Mouse (Mus musculus) heart, postnatal 0 days (tissue): ENCODE measurements around the gene C8b. TPM values are rescaled to one million over a fixed set of nuclear protein-coding genes. Genes with fewer than 3 reads are reported as not detected.

Experiments used
- ATAC-seq: fragments of 200-750 bp; cut with Nextera tagmentation; 2 replicates; pipeline ENCODE4 v1.8.0; 2017; ENCODE audit warnings: low read depth, moderate number of reproducible peaks, moderate library complexity; ENCODE audit not compliant: insufficient read depth
- DNase-seq: peaks from one replicate; pipeline ENCODE4 v3.0.0-alpha.2; 2016; ENCODE audit warnings: low spot score
- H3K27ac ChIP-seq: fragments of 300-500 bp; sonication (generic); 2 replicates; pipeline ENCODE4 v1.5.1; 2014; ENCODE audit warnings: low read depth, mild to moderate bottlenecking
- H3K27me3 ChIP-seq: fragments of 300-500 bp; sonication (generic); 2 replicates; pipeline ENCODE4 v1.6.1; 2014; ENCODE audit warnings: low read length, mixed read lengths; ENCODE audit not compliant: control insufficient read depth, insufficient read depth
- H3K36me3 ChIP-seq: fragments of 300-500 bp; sonication (generic); replicated peaks from 2 replicates; pipeline ENCODE4 v1.6.1; 2014; ENCODE audit warnings: low read length, mixed read lengths; ENCODE audit not compliant: control insufficient read depth, insufficient read depth
- H3K4me1 ChIP-seq: fragments of 300-500 bp; sonication (generic); 2 replicates; pipeline ENCODE4 v1.6.1; 2014; ENCODE audit warnings: antibody characterized with exemption; ENCODE audit not compliant: control insufficient read depth, insufficient read depth
- H3K4me2 ChIP-seq: fragments of 300-500 bp; sonication (generic); 2 replicates; pipeline ENCODE4 v1.6.1; 2014; ENCODE audit warnings: low read depth, mild to moderate bottlenecking, low read length, moderate library complexity
- H3K4me3 ChIP-seq: fragments of 300-500 bp; sonication (generic); 2 replicates; pipeline ENCODE4 v1.5.1; 2014; ENCODE audit warnings: low read depth, low read length
- H3K9ac ChIP-seq: fragments of 300-500 bp; sonication (generic); replicated peaks from 2 replicates; pipeline ENCODE4 v1.6.1; 2014; ENCODE audit warnings: low read depth, low read length, mixed read lengths
- H3K9me3 ChIP-seq: fragments of 300-500 bp; sonication (generic); replicated peaks from 2 replicates; pipeline ENCODE4 v1.6.1; 2016; ENCODE audit warnings: low read length; ENCODE audit not compliant: control insufficient read depth
- CTCF ChIP-seq: IDR thresholded peaks from 2 replicates; pipeline ENCODE4 v1.5.1; 2016; ENCODE audit warnings: antibody characterized with exemption, control low read depth, low read depth
- EP300 ChIP-seq: IDR thresholded peaks from 2 replicates; pipeline ENCODE4 v1.6.1; 2016; ENCODE audit warnings: antibody characterized with exemption, low read depth
- WGBS: fragments of 180-500 bp; shearing (Covaris S2); extraction: QIAGEN DNeasy Blood & Tissue Kit; methylation state at CpG from one replicate; pipeline ENCODE4 v1.1.7; 2014; 5-methylcytosine and 5-hydroxymethylcytosine counted together
- polyA plus RNA-seq: library from polyadenylated mRNA; unstranded; fragments of >200 nt; fragmentation: Nextera tagmentation; extraction: Ambion mirVana; gene quantifications from 2 replicates; pipeline ENCODE4 v1.2.1, GENCODE M21; 2015
- total RNA-seq: library from RNA; depleted of rRNA; stranded (reverse); fragments of >200 nt; gene quantifications from 2 replicates; pipeline ENCODE4 v1.2.3, GENCODE M21; 2014; ENCODE audit warnings: low replicate concordance; rRNA removed

Gene C8b
- total RNA-seq (not detected in 2 replicates), polyA plus RNA-seq (not detected in 2 replicates)

GRCm38 (mm10) chr4:104766065-104766464 lies at the start of gene C8b:
TSS of gene C8b (plus strand) at chr4:104766317.
- 78% methylated on average over 8 of the region's 8 CpGs for WGBS
- Histone ChIP-seq H3K27ac (no peak within 1 kb of the TSS), H3K4me2 (no peak within 1 kb of the TSS), H3K9ac (no peak within 1 kb of the TSS), H3K9me3 (no peaks in the 10 kb centered on the region), H3K4me1 (no peaks in the 10 kb centered on the region), H3K4me3 (no peak within 1 kb of the TSS), H3K27me3 (no peaks in the 10 kb centered on the region), H3K36me3 (no peaks in the 10 kb centered on the region)
- ATAC-seq (no peak), DNase-seq (no peak)
- no peak for TF ChIP-seq EP300
- TF ChIP-seq CTCF, result no peak

- 48% methylated on average over 1 of the region's 1 CpGs for WGBS
These were observed 49.6 kb upstream of the C8b start for GRCm38 (mm10) chr4:104716506-104716905.

GRCm38 (mm10) chr4:104718973-104719795 lies 46.9 kb upstream of the C8b start:
- ATAC-seq (no peak), DNase-seq (no peak)
- Histone ChIP-seq H3K4me3 (no peak overlapping the region), H3K27ac (no peak overlapping the region), H3K9me3 (no peaks in the 10 kb centered on the region), H3K9ac (no peak overlapping the region), H3K4me2 (no peak overlapping the region), H3K27me3 (no peaks in the 10 kb centered on the region), H3K36me3 (no peaks in the 10 kb centered on the region), H3K4me1 (0 out of 2 replicates have a peak, but pooled peaks cover 3% of the 10 kb centered on the region)
- 62% methylated on average over 13 of the region's 13 CpGs for WGBS
- TF ChIP-seq EP300, result no peak
- no peak for TF ChIP-seq CTCF

More at GRCm38 (mm10) chr4:104716506-104716905, 49.6 kb upstream of the C8b start:
- Histone ChIP-seq H3K4me3 (no peak overlapping the region), H3K27me3 (no peaks in the 10 kb centered on the region), H3K9ac (no peak overlapping the region), H3K9me3 (no peaks in the 10 kb centered on the region), H3K4me1 (0 out of 2 replicates have a peak, but pooled peaks cover 3% of the 10 kb centered on the region), H3K4me2 (no peak overlapping the region), H3K27ac (no peak overlapping the region), H3K36me3 (no peaks in the 10 kb centered on the region)
- DNase-seq, result no peak
- no peak for TF ChIP-seq EP300
- no peak for TF ChIP-seq CTCF
- ATAC-seq, result no peak

- Histone ChIP-seq H3K9me3 (no peaks in the 10 kb centered on the region), H3K36me3 (no peaks in the 10 kb centered on the region), H3K4me2 (no peak overlapping the region), H3K4me1 (0 out of 2 replicates have a peak, but pooled peaks cover 3% of the 10 kb centered on the region), H3K27me3 (no peaks in the 10 kb centered on the region), H3K4me3 (no peak overlapping the region), H3K27ac (no peak overlapping the region), H3K9ac (no peak overlapping the region)
- ATAC-seq, result no peak
- TF ChIP-seq CTCF, result no peak
- TF ChIP-seq EP300, result no peak
- DNase-seq, result peak; percentile 10
- WGBS, result 50% methylated on average over 6 of the region's 6 CpGs
These were observed 42.5 kb upstream of the C8b start for GRCm38 (mm10) chr4:104723527-104724045.

- no peak for DNase-seq
- no peak overlapping the region for H3K9ac ChIP-seq
- no peaks in the 10 kb centered on the region for H3K36me3 ChIP-seq
- peaks cover 9% of the 10 kb centered on the region; the same call in 1 of the 2 replicates for H3K4me1 ChIP-seq
- no peak for ATAC-seq
- no peak overlapping the region for H3K4me2 ChIP-seq
- H3K9me3 ChIP-seq, result no peaks in the 10 kb centered on the region
- no peak overlapping the region for H3K4me3 ChIP-seq
- 70% methylated on average over 5 of the region's 5 CpGs for WGBS
- H3K27me3 ChIP-seq, result no peaks in the 10 kb centered on the region
- no peak for TF ChIP-seq CTCF
- TF ChIP-seq EP300, result no peak
- H3K27ac ChIP-seq, result no peak overlapping the region
These were observed 41.9 kb upstream of the C8b start for GRCm38 (mm10) chr4:104724258-104724657.
